Mouse (Mus musculus): ENCODE results near the gene Gabbr2. TPM values are rescaled to one million over a fixed set of nuclear protein-coding genes. Genes with fewer than 3 reads are reported as not detected.

Gabbr2 gene
- polyA plus RNA-seq, 1 experiment, result not detected

DNA sequence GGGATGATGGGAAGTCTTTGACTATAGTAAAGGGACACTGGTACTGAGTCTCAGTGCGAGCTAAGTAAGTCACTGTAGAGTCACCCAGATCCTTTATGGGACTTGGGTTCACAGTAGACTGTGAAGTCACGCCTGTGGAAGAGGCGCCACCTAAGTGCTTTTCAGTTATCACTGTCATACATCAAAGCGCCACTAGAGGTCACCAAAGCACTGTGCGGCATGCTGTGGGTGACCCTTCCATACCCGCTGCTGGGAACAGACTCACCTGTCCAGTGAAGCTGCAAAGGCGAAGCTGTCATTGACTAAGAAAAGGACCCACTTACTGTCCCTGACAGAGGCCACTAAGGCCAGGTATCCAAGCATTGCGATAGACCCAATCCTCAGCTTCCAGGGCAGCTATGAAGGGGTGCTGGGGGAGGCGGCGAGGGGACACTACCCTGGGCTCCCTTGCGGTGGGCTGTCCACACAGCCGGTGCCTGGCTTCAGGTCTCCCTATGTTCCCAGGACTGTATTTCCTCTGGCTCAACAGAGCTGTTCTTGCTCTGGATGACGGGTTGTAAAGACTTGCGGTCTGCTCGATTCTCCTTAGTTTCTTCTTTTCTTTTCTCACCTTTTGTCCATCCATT, 302.2 kb downstream of the Gabbr2 start:
- Histone ChIP-seq H3K27ac (ENCODE audit: insufficient read depth, low read length) (no peak overlapping the region), H3K9me3 (replicated peaks; ENCODE audit: control insufficient read depth, insufficient read depth, low read length, poor library complexity, severe bottlenecking) (no peaks in the 10 kb centered on the region), H3K9ac (ENCODE audit: low read depth, poor library complexity, severe bottlenecking) (no peak overlapping the region), H3K4me3 (ENCODE audit: low read depth, low read length) (no peak overlapping the region), H3K4me1 (ENCODE audit: control insufficient read depth, insufficient read depth, low read length) (no peaks in the 10 kb centered on the region), H3K27me3 (ENCODE audit: control insufficient read depth, insufficient read depth, low read length, poor library complexity, severe bottlenecking) (no peaks in the 10 kb centered on the region), H3K36me3 (ENCODE audit: control insufficient read depth, insufficient read depth, low read length, poor library complexity, severe bottlenecking) (no peaks in the 10 kb centered on the region)
- peak; percentile 98 for TF ChIP-seq CTCF (IDR thresholded peaks at IDR 0.05; ENCODE audit: low read depth, low read length)
- TF ChIP-seq EP300 (IDR thresholded peaks at IDR 0.05; ENCODE audit: insufficient read depth, low read depth, low read length), result no peak

DNA sequence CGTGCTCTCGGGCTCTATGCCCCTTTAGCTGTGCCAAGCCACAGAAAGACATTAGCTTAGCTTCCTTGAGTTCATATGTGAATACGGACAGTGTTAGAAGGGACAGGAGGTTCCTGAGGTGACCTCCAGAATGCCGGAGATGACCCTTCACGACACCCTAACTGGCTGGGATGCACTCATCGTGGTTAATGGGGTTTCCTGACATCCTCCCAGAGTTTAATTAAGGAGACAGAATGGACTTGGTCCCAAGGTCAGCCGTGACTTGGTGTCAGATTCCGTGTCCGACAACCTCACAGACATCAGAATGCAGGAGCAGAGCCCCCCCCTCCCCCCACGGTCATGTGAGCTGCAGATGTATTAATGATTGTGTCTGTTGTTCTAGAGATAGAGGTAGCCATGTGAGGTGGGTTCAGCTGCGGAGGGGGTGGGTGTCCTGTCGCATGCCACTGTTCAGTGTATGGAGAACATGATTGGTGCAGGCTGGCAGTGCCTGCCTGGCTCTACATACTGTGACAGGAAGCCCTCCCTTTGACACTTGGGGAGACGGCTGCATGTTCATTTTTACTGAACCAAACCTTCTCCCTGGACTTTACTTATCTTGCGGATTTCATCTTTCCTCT, 303.4 kb downstream of the Gabbr2 start:
- TF ChIP-seq CTCF (IDR thresholded peaks at IDR 0.05; ENCODE audit: low read depth, low read length), result no peak
- no peak for TF ChIP-seq POLR2A (IDR thresholded peaks at IDR 0.05; ENCODE audit: insufficient read depth, low read length)
- TF ChIP-seq EP300 (IDR thresholded peaks at IDR 0.05; ENCODE audit: insufficient read depth, low read depth, low read length), result no peak
- no peaks in the 10 kb centered on the region for H3K27me3 ChIP-seq (ENCODE audit: control insufficient read depth, insufficient read depth, low read length, poor library complexity, severe bottlenecking)

DNA sequence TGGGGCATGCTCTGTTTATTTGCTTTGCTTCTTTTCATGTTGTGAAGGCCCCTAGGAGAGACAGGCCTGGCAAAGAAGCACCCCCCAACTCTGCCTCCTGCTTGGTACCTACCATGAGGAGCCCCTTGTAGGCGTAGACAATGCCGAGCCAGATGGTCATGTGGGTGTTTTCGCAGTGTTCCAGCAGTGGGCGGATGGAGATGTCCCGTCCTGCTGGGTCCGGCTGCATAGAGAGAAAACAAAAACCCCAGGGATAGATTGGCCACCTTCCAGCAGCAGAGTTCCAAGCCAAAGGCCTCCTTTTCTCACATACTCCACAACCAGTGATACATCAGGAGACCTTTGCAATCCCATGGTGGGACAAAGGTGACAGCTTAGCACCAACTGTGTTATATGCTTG, 307.5 kb downstream of the Gabbr2 start:
- no peak for TF ChIP-seq CTCF (IDR thresholded peaks at IDR 0.05; ENCODE audit: low read depth, low read length)
- TF ChIP-seq POLR2A (IDR thresholded peaks at IDR 0.05; ENCODE audit: insufficient read depth, low read length), result no peak
- no peak for TF ChIP-seq EP300 (IDR thresholded peaks at IDR 0.05; ENCODE audit: insufficient read depth, low read depth, low read length)
- H3K4me1 ChIP-seq (ENCODE audit: control insufficient read depth, insufficient read depth, low read length), result no peaks in the 10 kb centered on the region
- H3K9me3 ChIP-seq (replicated peaks; ENCODE audit: control insufficient read depth, insufficient read depth, low read length, poor library complexity, severe bottlenecking), result no peaks in the 10 kb centered on the region
- H3K4me3 ChIP-seq (ENCODE audit: low read depth, low read length), result no peak overlapping the region
- H3K36me3 ChIP-seq (ENCODE audit: control insufficient read depth, insufficient read depth, low read length, poor library complexity, severe bottlenecking), result no peaks in the 10 kb centered on the region
- H3K27me3 ChIP-seq (ENCODE audit: control insufficient read depth, insufficient read depth, low read length, poor library complexity, severe bottlenecking), result no peaks in the 10 kb centered on the region
- no peak overlapping the region for H3K27ac ChIP-seq (ENCODE audit: insufficient read depth, low read length)
- H3K9ac ChIP-seq (ENCODE audit: low read depth, poor library complexity, severe bottlenecking), result no peak overlapping the region

More for the DNA sequence above, 303.4 kb downstream of the Gabbr2 start:
- no peak overlapping the region for H3K9ac ChIP-seq (ENCODE audit: low read depth, poor library complexity, severe bottlenecking)
- H3K27ac ChIP-seq (ENCODE audit: insufficient read depth, low read length), result no peak overlapping the region
- no peaks in the 10 kb centered on the region for H3K9me3 ChIP-seq (replicated peaks; ENCODE audit: control insufficient read depth, insufficient read depth, low read length, poor library complexity, severe bottlenecking)
- H3K36me3 ChIP-seq (ENCODE audit: control insufficient read depth, insufficient read depth, low read length, poor library complexity, severe bottlenecking), result no peaks in the 10 kb centered on the region
- no peaks in the 10 kb centered on the region for H3K4me1 ChIP-seq (ENCODE audit: control insufficient read depth, insufficient read depth, low read length)
- no peak overlapping the region for H3K4me3 ChIP-seq (ENCODE audit: low read depth, low read length)

- TF ChIP-seq EP300 (IDR thresholded peaks at IDR 0.05; ENCODE audit: insufficient read depth, low read depth, low read length) (no peak), POLR2A (IDR thresholded peaks at IDR 0.05; ENCODE audit: insufficient read depth, low read length) (no peak), CTCF (IDR thresholded peaks at IDR 0.05; ENCODE audit: low read depth, low read length) (no peak)
- Histone ChIP-seq H3K4me3 (ENCODE audit: low read depth, low read length) (no peak overlapping the region), H3K4me1 (ENCODE audit: control insufficient read depth, insufficient read depth, low read length) (no peaks in the 10 kb centered on the region), H3K36me3 (ENCODE audit: control insufficient read depth, insufficient read depth, low read length, poor library complexity, severe bottlenecking) (no peaks in the 10 kb centered on the region), H3K27me3 (ENCODE audit: control insufficient read depth, insufficient read depth, low read length, poor library complexity, severe bottlenecking) (no peaks in the 10 kb centered on the region), H3K27ac (ENCODE audit: insufficient read depth, low read length) (no peak overlapping the region), H3K9ac (ENCODE audit: low read depth, poor library complexity, severe bottlenecking) (no peak overlapping the region), H3K9me3 (replicated peaks; ENCODE audit: control insufficient read depth, insufficient read depth, low read length, poor library complexity, severe bottlenecking) (no peaks in the 10 kb centered on the region)
These were observed 315.0 kb downstream of the Gabbr2 start for GRCm38 (mm10) chr4:46676646-46677045.

DNA sequence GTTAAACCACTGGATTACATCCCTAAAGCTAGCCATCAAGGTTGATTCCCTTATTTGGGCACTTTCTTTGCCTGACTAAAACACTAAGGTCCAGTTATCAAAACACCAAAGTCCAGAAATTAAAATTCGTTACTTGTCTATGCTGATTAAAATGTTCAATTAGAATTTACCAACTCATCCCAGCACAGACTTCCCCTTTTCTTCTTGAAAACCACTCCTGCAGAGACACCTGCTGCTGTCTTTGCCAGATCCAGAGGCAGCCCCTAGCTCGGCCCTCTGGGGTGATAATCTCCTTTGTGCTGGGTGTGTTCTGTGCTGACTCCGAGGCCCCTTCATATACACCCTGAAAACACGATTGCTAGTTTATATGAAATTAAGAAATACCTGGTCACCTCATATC, 315.7 kb downstream of the Gabbr2 start:
- no peak for TF ChIP-seq EP300 (IDR thresholded peaks at IDR 0.05; ENCODE audit: insufficient read depth, low read depth, low read length)
- no peak for TF ChIP-seq POLR2A (IDR thresholded peaks at IDR 0.05; ENCODE audit: insufficient read depth, low read length)
- H3K4me3 ChIP-seq (ENCODE audit: low read depth, low read length), result no peak overlapping the region
- H3K4me1 ChIP-seq (ENCODE audit: control insufficient read depth, insufficient read depth, low read length), result no peaks in the 10 kb centered on the region
- no peaks in the 10 kb centered on the region for H3K9me3 ChIP-seq (replicated peaks; ENCODE audit: control insufficient read depth, insufficient read depth, low read length, poor library complexity, severe bottlenecking)
- H3K9ac ChIP-seq (ENCODE audit: low read depth, poor library complexity, severe bottlenecking), result no peak overlapping the region
- no peaks in the 10 kb centered on the region for H3K36me3 ChIP-seq (ENCODE audit: control insufficient read depth, insufficient read depth, low read length, poor library complexity, severe bottlenecking)
- no peaks in the 10 kb centered on the region for H3K27me3 ChIP-seq (ENCODE audit: control insufficient read depth, insufficient read depth, low read length, poor library complexity, severe bottlenecking)
- no peak overlapping the region for H3K27ac ChIP-seq (ENCODE audit: insufficient read depth, low read length)

- H3K9me3 ChIP-seq (replicated peaks; ENCODE audit: control insufficient read depth, insufficient read depth, low read length, poor library complexity, severe bottlenecking), result no peaks in the 10 kb centered on the region
- H3K4me1 ChIP-seq (ENCODE audit: control insufficient read depth, insufficient read depth, low read length), result no peaks in the 10 kb centered on the region
- no peaks in the 10 kb centered on the region for H3K36me3 ChIP-seq (ENCODE audit: control insufficient read depth, insufficient read depth, low read length, poor library complexity, severe bottlenecking)
- H3K27ac ChIP-seq (ENCODE audit: insufficient read depth, low read length), result no peak overlapping the region
- no peak overlapping the region for H3K9ac ChIP-seq (ENCODE audit: low read depth, poor library complexity, severe bottlenecking)
- no peaks in the 10 kb centered on the region for H3K27me3 ChIP-seq (ENCODE audit: control insufficient read depth, insufficient read depth, low read length, poor library complexity, severe bottlenecking)
- no peak overlapping the region for H3K4me3 ChIP-seq (ENCODE audit: low read depth, low read length)
- TF ChIP-seq POLR2A (IDR thresholded peaks at IDR 0.05; ENCODE audit: insufficient read depth, low read length) (no peak), CTCF (IDR thresholded peaks at IDR 0.05; ENCODE audit: low read depth, low read length) (no peak), EP300 (IDR thresholded peaks at IDR 0.05; ENCODE audit: insufficient read depth, low read depth, low read length) (no peak)
These were observed 316.3 kb downstream of the Gabbr2 start for GRCm38 (mm10) chr4:46675272-46675785.

Data from ES-Bruce4 (cell line).